Mouse (Mus musculus) left cerebral cortex, postnatal 4 days (tissue): ENCODE data around the gene Wbp1. TPM values are rescaled to one million over a fixed set of nuclear protein-coding genes. Genes with fewer than 3 reads are reported as not detected.

Source experiments
- DNase-seq: peaks from one replicate; pipeline ENCODE4 v3.0.0-alpha.2; 2022
- intact Hi-C: fragments of 180-260 bp; cut with DNase I; formaldehyde crosslinking; loops from one replicate; pipeline ENCODE4 v1.15.1; 2025
- microRNA-seq: library from miRNA; unstranded; fragments of <30 nt; microRNA quantifications from one replicate; pipeline ENCODE4 v1.2.0, GENCODE M21; 2022
- total RNA-seq, 2 experiments: library from RNA; stranded (reverse); gene quantifications; 2 replicates each; pipeline ENCODE4 v1.2.3; 2021

Wbp1 gene
- total RNA-seq, 2 experiments from 2014 or later = 60.3 to 68.7 TPM

DNA sequence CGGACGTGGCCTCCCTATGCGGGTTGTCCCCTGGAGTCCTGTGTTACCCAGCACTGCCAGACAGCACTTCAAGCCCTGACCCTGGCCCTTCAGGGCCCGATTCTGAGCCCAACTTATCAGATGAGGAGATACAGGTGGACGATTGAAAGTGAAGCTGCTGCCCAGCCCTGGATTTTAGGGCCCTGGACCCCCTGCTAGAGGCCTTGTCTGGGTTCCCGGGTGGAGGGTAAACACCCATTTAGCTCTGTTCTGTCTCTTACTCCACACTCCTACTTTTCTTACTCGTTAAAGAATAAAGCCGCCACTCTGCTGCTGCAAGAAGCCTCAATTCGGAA, 33.5 kb downstream of the Wbp1 start:
- no peak for DNase-seq
- intact Hi-C loops = no loop called here

DNA sequence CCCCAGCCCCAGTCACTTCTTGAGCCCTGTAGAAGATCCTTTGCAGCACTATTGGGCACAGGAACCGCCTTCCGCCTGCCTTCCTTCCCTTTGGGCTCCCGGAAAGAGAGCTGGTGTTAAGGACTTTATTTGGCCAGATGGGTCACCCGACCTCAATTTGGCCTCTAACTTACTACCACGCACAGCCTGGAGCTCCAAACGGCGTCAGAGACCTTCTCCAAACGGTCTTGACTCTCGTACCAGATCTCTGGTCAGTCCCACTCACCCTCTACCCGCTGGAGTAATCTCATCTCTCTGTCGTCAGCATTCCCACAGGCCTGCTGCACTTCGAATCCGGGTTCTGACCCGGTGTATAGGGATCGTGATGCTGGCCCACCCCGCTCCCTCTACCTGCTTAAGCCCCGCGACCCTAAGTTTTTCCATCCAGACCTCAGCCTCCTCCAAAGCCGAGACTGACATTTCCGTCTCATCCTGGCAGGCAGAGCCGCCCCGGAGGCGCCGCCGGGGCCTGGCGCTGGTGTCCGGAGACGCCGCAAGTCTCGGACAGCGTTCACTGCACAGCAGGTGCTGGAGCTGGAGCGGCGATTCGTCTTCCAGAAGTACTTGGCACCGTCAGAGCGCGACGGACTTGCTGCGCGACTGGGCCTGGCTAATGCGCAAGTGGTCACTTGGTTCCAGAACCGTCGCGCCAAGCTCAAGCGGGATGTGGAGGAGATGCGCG, 34.0 kb downstream of the Wbp1 start:
- DNase-seq = no peak
- intact Hi-C loops = no loop called here

DNA sequence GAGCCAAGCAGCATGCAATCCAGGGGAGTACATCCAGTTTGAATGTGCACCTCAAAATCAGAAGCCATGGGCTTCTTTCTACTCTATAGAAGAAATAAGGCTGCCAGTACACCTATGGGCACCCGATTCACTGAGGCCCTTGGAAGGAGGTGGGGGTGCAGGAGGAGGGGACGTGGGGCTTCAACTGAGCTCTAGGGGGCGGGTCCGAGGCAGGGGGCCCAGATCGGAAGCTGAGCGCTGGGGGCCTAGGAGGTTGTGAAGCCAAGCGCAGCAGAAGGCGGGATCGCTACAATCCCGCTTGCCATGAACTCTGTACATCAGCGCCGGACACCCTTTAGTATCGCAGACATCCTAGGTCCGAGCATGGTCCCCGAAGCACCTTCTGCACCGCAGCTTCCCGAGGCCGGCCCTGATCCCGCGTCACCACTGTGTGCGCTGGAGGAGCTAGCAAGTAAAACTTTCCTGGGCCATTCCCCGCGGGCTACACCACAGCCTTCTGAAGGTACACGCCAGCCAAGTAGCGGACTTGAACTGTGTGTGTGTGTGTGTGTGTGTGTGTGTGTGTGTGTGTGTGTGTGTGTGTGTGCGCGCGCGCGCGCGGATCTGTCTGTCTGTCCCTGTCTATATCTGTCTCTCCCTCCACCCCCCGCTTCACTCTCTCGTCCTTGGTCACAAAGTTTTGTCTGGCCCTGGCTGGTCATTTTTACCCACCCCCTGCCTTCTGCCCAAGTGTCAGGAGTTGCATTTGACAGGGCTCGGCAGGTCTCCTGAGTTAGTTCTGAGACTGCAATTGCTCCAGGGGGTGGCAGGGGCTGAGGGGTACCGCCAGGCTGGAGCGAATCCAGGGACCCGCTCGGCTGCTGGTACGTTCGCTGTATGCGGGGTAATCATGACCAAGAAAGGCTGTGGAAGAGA, 35.0 kb downstream of the Wbp1 start, which contains the start of gene Lbx2:
TSS of gene Lbx2 (plus strand) at position 247 of the 915 bp plus-strand sequence.
- DNase-seq = no peak
- intact Hi-C loops = no loop called here

DNA sequence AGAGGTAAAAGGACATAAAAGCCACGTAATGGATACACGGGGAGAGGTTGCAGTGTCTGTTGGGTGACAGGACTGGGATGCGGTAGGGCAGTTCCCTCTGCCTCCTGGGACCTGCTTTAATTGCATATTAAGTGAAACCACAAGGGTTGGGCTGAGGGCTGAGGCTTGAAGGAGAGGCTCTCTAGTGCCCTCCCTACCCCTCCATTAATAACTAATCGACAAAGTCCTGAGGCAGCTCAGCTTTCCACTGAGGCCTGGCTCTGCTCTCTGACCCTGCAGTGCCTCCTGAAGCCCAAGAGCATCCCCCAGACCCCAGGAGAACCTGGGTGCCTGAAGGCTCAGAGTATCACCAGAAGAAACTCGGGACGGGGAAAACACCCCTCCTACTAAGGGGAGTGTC, 36.9 kb downstream of the Wbp1 start:
- no peak for DNase-seq
- intact Hi-C loops = no loop called here

DNA sequence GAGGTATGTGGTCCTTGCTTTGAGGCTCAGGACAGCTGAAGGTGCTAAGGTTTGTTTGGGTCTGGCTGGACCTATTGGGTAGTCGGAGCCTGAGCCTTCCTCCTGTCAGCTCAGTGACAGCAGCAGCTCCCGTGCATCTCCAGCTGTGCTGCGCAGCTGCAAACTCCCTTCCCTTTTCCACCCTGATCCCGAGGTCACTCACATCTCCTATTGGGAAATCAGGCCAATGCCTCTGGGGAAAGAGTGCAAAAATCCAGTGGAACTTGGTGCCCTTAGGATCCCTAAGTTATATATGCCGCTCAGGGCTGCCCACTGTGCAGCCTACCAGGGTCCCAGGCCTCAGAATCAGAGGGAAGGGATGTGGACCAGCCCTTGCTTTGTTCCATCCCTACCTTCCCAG, 37.9 kb downstream of the Wbp1 start:
- no peak for DNase-seq
- intact Hi-C loops = no loop called here

DNA sequence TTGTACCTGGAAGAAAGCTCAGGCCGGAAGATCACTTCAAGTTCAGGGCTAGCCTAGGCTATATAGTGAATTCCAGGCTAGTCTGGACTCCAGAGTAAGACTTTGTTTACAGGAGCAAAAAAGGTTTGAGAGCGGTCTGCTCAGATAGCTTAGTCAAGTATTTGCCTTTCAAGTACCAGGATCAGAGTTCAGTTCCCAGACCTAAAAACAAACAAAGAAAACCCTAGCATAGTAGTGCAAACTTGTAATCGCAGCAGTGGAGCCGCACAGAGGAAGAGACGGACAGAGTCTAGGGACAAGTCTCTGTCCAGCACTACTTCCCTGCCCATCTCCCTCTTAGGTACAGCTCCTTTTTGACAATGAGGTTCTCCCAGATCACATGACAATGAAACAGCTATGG, 41.1 kb downstream of the Wbp1 start:
- intact Hi-C loops = no loop called here
- DNase-seq = no peak

DNA sequence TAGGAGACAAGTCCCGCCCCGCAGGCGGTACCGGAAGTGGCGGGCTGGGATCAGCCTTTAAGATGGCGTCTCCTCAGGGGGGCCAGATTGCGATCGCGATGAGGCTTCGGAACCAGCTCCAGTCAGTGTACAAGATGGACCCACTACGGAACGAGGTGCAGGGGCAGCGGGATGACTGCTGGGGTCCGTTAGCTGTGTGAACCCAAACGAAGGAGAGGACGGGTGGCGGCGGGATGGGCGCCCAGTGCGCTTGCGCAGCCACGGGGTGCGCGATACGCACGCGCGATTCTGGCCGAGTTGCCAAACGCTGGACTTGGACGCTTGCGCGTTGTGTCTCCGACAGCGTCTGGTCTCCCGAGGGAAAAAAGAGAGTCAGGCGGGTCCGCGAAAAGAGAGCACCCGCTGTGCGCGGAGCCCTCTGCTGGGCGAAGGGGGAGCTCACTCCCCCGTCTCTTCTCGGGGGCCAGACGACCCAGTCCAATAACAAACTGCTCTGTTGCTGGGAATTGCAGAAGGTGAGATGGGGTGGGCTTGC, 43.0 kb downstream of the Wbp1 start:
- intact Hi-C loops = no loop called here
- peak; percentile 100 for DNase-seq

DNA sequence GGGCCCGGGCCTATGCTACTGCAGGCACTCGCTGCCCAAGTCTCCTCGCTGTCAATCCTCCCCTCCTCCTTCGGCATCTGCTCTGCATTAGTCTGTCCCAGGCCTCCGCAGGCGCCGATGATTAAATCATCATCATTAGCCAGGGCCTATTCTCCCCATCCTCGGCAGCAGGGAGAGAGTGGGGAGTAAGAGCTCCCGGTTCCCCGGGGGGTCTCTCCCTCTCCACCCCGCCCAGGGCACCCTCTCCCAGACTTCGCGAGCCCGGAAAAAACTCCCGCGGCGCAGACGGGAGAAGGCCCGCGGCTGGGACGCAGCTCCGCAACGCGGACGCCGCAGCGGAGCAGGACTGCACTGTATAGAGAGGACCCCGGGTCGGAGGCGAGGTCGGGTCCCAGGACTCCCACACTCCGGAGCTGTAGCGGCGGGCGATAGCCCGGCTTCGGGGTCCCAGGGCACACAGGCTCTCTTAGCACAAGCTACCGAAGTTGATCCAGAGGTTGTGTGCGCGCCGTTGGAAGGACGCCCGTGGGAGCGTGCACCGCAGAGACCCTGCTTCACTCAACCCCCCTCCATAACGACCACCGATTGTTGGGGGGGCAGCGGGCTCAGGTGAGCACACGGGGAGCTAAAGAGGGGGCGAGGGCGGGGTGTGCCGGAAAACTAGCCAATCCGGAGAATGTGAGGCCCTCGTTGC, 43.6 kb downstream of the Wbp1 start, which contains the start of gene Pcgf1:
TSS of gene Pcgf1 (plus strand) at position 240 of the 694 bp plus-strand sequence.
- DNase-seq = no peak
- intact Hi-C loops = no loop called here

DNA sequence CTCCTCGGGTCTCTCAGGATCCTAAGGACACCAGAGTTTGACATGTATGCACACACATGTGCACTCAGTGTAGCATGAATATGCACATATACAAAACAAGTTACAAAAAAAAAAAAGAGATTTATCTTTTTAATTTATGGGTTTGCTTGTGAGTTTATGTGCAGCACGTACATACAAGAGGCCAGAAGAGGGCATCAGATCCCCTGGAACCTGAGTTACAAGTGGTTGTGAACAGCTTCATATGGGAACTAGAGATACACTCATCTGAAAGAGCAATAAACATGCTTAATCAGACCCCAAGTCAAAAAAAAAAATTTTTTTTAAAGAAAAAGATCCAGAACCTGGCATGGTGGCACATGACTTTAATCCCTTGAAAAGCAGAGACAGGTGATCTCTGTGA, 46.4 kb downstream of the Wbp1 start:
- intact Hi-C loops = no loop called here

DNA sequence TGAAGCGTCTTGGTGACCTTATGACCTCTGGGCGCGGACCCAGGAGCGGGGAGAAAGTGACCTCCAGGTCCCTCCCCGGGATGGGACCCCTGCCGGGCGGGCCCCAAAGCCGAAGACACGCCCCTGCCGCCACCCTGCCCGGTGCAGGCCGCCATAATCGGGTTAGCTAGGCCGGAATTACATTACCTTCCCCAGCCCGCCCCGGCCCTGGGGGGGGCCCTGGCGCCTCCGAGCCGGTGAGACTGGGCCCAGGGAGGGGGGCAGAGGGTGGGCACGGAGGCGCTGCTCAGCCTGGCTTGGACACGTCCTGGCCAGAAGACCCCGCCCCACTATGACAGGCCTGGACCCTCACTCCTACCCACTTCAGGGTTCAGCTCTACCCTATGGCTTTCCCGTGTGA, 50.1 kb downstream of the Wbp1 start:
- intact Hi-C loops = no loop called here
- no peak for DNase-seq

More for the DNA sequence above, 46.4 kb downstream of the Wbp1 start:
- no peak for DNase-seq

DNA sequence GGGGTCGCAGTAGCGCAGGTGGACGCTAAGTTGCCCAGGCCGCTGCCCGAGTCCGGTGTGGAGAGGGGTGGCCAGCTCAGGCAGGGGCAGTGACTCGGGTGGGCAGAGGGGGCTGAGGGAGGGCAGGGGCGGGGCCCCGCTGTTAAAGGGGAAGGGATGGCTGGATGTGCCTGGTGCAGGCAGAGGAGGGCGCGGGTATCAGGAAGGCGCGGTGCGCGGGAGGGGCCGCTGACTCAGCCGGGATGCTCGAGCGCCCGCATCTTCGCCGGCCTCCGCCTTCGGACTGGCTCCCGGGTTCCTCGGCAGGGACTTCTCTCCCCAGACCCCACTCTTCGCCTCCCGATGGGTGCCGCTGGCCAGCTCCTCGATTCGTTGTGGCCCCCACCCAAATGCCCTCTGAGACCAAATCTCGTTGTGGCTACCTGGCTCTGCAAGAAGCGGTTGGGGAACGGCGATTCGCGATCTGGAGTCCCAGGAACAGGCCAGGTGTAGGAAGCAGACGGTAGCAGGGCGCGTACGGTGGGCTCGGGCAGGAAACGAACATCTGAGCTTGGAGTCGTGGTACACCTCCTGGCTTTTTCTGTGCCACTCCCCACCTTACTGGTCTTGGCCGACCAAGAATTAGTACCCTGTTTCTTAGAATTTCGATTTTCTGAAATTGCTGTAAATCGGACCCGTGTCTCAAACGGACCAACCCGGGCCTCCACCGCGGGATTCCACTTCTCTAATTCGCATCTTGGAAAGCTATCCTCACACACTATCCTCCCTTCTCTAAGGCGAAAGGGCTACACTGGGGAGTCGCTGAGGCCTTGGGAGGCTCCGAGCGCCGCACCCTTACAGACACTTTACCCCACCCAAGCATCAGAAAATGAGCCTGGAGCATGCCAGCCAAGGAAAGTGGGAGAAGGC, 50.8 kb downstream of the Wbp1 start:
- intact Hi-C loops = no loop called here
- DNase-seq = no peak

DNA sequence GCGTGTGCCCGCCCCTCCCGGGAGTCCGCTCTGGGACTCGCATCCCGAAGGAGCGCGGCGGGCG, 51.3 kb downstream of the Wbp1 start, which contains the start of gene Tlx2:
TSS of gene Tlx2 (minus strand) at position 47 of the 64 bp plus-strand sequence.
- intact Hi-C loops = no loop called here
- DNase-seq = no peak

DNA sequence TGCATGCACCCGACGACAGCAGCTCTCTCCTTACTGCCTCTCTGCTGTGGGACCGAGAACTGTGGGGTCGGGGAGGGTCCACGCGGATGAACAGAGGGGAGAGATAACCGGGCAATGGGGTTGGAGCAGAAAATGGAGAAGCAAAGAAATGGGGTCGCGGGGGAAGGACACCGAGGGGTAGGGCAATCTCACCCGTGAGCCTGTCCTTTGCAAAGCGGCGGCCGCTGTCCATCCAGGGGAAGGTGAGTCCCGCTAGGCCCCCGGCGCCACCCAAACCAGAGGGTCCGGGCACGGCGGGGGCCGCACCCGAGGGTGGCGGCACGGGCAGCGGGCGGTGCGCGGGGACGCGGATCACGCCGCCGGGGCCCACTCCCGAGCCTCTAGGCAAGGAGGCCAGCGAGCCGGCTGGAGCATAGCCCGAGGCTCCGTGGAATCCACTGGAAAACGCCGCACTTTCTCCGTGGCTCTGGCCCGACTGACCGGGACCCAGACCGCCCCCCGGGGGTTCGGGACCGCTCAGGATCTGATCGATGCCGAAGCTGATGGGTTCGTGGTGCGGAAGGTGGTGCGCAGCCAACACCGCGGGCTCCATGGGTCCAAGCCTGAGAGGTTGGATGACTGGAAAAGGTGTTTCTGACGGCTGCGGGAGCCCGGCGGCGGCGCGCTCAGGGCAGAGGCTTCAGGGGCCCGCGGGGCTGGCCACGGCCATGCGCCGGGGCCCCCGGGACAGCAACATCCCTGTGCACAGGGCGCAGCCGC, 51.7 kb downstream of the Wbp1 start:
- intact Hi-C loops = no loop called here
- no peak for DNase-seq

Small RNA genes lying within 50 kb of the gene (microRNA-seq; reads per million reads assigned to microRNA genes)
- not detected for gene Mir3470a

Other genes starting within 250 kb of the Wbp1 start
- gene Sema4f, start 181.8 kb downstream of the Wbp1 start, total RNA-seq = 10 to 100 TPM; 51.3 to 54.0 TPM
- gene M1ap, start 174.7 kb downstream of the Wbp1 start, total RNA-seq = under 1 TPM in 1 of 2 experiments, not detected in 1; 0.44 TPM
- gene Dok1, start 88.1 kb downstream of the Wbp1 start, total RNA-seq = 1 to 10 TPM in 1 of 2 experiments, under 1 TPM in 1; 0.76 to 1.7 TPM
- 1 to 10 TPM; 3.2 to 3.6 TPM for gene Loxl3, start 87.4 kb downstream of the Wbp1 start, total RNA-seq
- 10 to 100 TPM; 94.8 to 98.5 TPM for gene Aup1, start 67.0 kb downstream of the Wbp1 start, total RNA-seq
- 10 to 100 TPM; 66.1 to 70.5 TPM for gene Htra2, start 66.3 kb downstream of the Wbp1 start, total RNA-seq
- under 1 TPM; 0.62 to 0.84 TPM for gene Dqx1, start 63.7 kb downstream of the Wbp1 start, total RNA-seq
- gene Tlx2, start 51.3 kb downstream of the Wbp1 start, total RNA-seq = not detected
- gene Pcgf1, start 43.7 kb downstream of the Wbp1 start, total RNA-seq = 10 to 100 TPM; 16.8 to 23.3 TPM
- not detected for gene Lbx2, start 35.2 kb downstream of the Wbp1 start, total RNA-seq
- gene Ccdc142, start 20.0 kb downstream of the Wbp1 start, total RNA-seq = 10 to 100 TPM; 12.0 to 18.4 TPM
- 10 to 100 TPM in 1 of 2 experiments, 1 to 10 TPM in 1; 9.7 to 11.3 TPM for gene Gm42688, start 19.9 kb downstream of the Wbp1 start, total RNA-seq
- 10 to 100 TPM; 58.4 to 60.7 TPM for gene Mrpl53, start 12.5 kb downstream of the Wbp1 start, total RNA-seq
- gene Mogs, start 6.1 kb downstream of the Wbp1 start, total RNA-seq = 10 to 100 TPM; 27.2 to 33.2 TPM
- 10 to 100 TPM; 24.9 to 26.4 TPM for gene Ino80b, start 3.9 kb upstream of the Wbp1 start, total RNA-seq
- gene Rtkn, start 13.9 kb upstream of the Wbp1 start, total RNA-seq = 10 to 100 TPM; 12.3 to 15.2 TPM
- gene Wdr54, start 34.8 kb upstream of the Wbp1 start, total RNA-seq = 10 to 100 TPM; 20.1 to 24.3 TPM
- gene 1700003E16Rik, start 34.8 kb upstream of the Wbp1 start, total RNA-seq = 10 to 100 TPM; 13.3 to 16.9 TPM
- gene Dctn1, start 44.4 kb upstream of the Wbp1 start, total RNA-seq = 100 to 1,000 TPM; 319 to 327 TPM
- under 1 TPM; 0.46 to 0.52 TPM for gene Slc4a5, start 98.3 kb upstream of the Wbp1 start, total RNA-seq
- gene Mthfd2, start 204.3 kb upstream of the Wbp1 start, total RNA-seq = 10 to 100 TPM; 17.3 to 17.5 TPM
- gene Mob1a, start 204.5 kb upstream of the Wbp1 start, total RNA-seq = 10 to 100 TPM; 20.4 to 21.9 TPM
- gene Bola3, start 227.6 kb upstream of the Wbp1 start, total RNA-seq = 10 to 100 TPM; 16.4 to 21.0 TPM